Mouse (Mus musculus): ENCODE measurements around the gene Vmn1r196. TPM values are rescaled to one million over a fixed set of nuclear protein-coding genes. Genes with fewer than 3 reads are reported as not detected.
"Not testable (repeated sequence)": the region's sequence is repeated elsewhere in the genome, so short reads cannot be mapped to it uniquely, and the experiment has no call there.

Vmn1r196 gene
- not detected in 2 replicates for polyA plus RNA-seq (2015; fragmentation: Nextera tagmentation; extraction: Ambion mirVana)

- no peak within 1 kb of the TSS for H3K4me3 ChIP-seq
- H3K4me1 ChIP-seq = no peaks in the 10 kb centered on the region
- H3K9me3 ChIP-seq = no peaks in the 10 kb centered on the region
- no peak within 1 kb of the TSS for H3K27ac ChIP-seq
- H3K27me3 ChIP-seq = no peaks in the 10 kb centered on the region
- H3K9ac ChIP-seq = no peak within 1 kb of the TSS
- no peak for ATAC-seq (ENCODE audit: insufficient number of reproducible peaks, insufficient read depth, low FRiP score, low TSS enrichment, low read depth)
- 73% methylated on average over 2 of the region's 2 CpGs for WGBS
- no peaks in the 10 kb centered on the region for H3K36me3 ChIP-seq
- no peak within 1 kb of the TSS for H3K4me2 ChIP-seq
Measured at GRCm38 (mm10) chr13:22289620-22290019, at the start of gene Vmn1r196. Gene Vmn1r196 (plus strand): TSS chr13:22289920.

GRCm38 (mm10) chr13:22243915-22244314 is 45.8 kb upstream of the Vmn1r196 start, which contains the start of gene Vmn1r194:
Gene Vmn1r194 (plus strand): TSS chr13:22244215.
- no peaks in the 10 kb centered on the region for H3K9me3 ChIP-seq
- 29% methylated on average over 1 of the region's 1 CpGs for WGBS
- H3K36me3 ChIP-seq = no peaks in the 10 kb centered on the region
- H3K4me2 ChIP-seq = no peak within 1 kb of the TSS
- no peak within 1 kb of the TSS for H3K27ac ChIP-seq
- H3K4me3 ChIP-seq = no peak within 1 kb of the TSS
- H3K27me3 ChIP-seq = no peaks in the 10 kb centered on the region
- no peaks in the 10 kb centered on the region for H3K4me1 ChIP-seq
- ATAC-seq (ENCODE audit: insufficient number of reproducible peaks, insufficient read depth, low FRiP score, low TSS enrichment, low read depth) = no peak
- no peak within 1 kb of the TSS for H3K9ac ChIP-seq

- H3K9me3 ChIP-seq; H3K36me3 ChIP-seq; H3K4me2 ChIP-seq; H3K9ac ChIP-seq; H3K27me3 ChIP-seq; H3K4me1 ChIP-seq; ATAC-seq (ENCODE audit: insufficient number of reproducible peaks, insufficient read depth, low FRiP score, low TSS enrichment, low read depth); H3K4me3 ChIP-seq; H3K27ac ChIP-seq: not testable (repeated sequence)
- WGBS = 91% methylated on average over 1 of the region's 1 CpGs
Measured at GRCm38 (mm10) chr13:22270222-22270621, 19.5 kb upstream of the Vmn1r196 start, which contains the start of gene Vmn1r195. Gene Vmn1r195 (plus strand): TSS chr13:22270522.

GRCm38 (mm10) chr13:22271721-22272120 is 18.0 kb upstream of the Vmn1r196 start:
- Histone ChIP-seq H3K36me3 (no peaks in the 10 kb centered on the region), H3K9ac (no peak overlapping the region), H3K4me2 (no peak overlapping the region), H3K9me3 (no peaks in the 10 kb centered on the region), H3K4me3 (no peak overlapping the region), H3K27ac (no peak overlapping the region), H3K27me3 (no peaks in the 10 kb centered on the region), H3K4me1 (no peaks in the 10 kb centered on the region)
- WGBS = 34% methylated on average over 2 of the region's 2 CpGs
- no peak for ATAC-seq (ENCODE audit: insufficient number of reproducible peaks, insufficient read depth, low FRiP score, low TSS enrichment, low read depth)

GRCm38 (mm10) chr13:22284578-22284977 is 5.1 kb upstream of the Vmn1r196 start:
- ATAC-seq (ENCODE audit: insufficient number of reproducible peaks, insufficient read depth, low FRiP score, low TSS enrichment, low read depth) = no peak
- WGBS = 65% methylated on average over 2 of the region's 2 CpGs

GRCm38 (mm10) chr13:22308075-22308474 is 18.4 kb downstream of the Vmn1r196 start:
- ATAC-seq (ENCODE audit: insufficient number of reproducible peaks, insufficient read depth, low FRiP score, low TSS enrichment, low read depth); H3K4me2 ChIP-seq; H3K36me3 ChIP-seq; H3K9me3 ChIP-seq; H3K4me1 ChIP-seq; H3K27ac ChIP-seq; H3K4me3 ChIP-seq; H3K27me3 ChIP-seq; H3K9ac ChIP-seq: not testable (repeated sequence)
- 87% methylated on average over 5 of the region's 5 CpGs for WGBS

More at GRCm38 (mm10) chr13:22284578-22284977, 5.1 kb upstream of the Vmn1r196 start:
- no peaks in the 10 kb centered on the region for H3K9me3 ChIP-seq
- no peak overlapping the region for H3K4me2 ChIP-seq
- no peak overlapping the region for H3K27ac ChIP-seq
- no peaks in the 10 kb centered on the region for H3K36me3 ChIP-seq
- no peaks in the 10 kb centered on the region for H3K4me1 ChIP-seq
- H3K9ac ChIP-seq = no peak overlapping the region
- no peaks in the 10 kb centered on the region for H3K27me3 ChIP-seq
- H3K4me3 ChIP-seq = no peak overlapping the region

GRCm38 (mm10) chr13:22315361-22315760 is 25.6 kb downstream of the Vmn1r196 start:
- H3K4me3 ChIP-seq = no peak overlapping the region
- 70% methylated on average over 2 of the region's 2 CpGs for WGBS
- ATAC-seq (ENCODE audit: insufficient number of reproducible peaks, insufficient read depth, low FRiP score, low TSS enrichment, low read depth) = no peak
- H3K9ac ChIP-seq = no peak overlapping the region
- H3K36me3 ChIP-seq = no peaks in the 10 kb centered on the region
- H3K27ac ChIP-seq = no peak overlapping the region
- no peak overlapping the region for H3K4me2 ChIP-seq
- H3K9me3 ChIP-seq = no peaks in the 10 kb centered on the region
- no peaks in the 10 kb centered on the region for H3K27me3 ChIP-seq
- H3K4me1 ChIP-seq = no peaks in the 10 kb centered on the region

- Histone ChIP-seq H3K9me3 (no peaks in the 10 kb centered on the region), H3K36me3 (no peaks in the 10 kb centered on the region), H3K4me3 (no peak overlapping the region), H3K27me3 (no peaks in the 10 kb centered on the region), H3K27ac (no peak overlapping the region), H3K4me2 (no peak overlapping the region), H3K4me1 (no peaks in the 10 kb centered on the region), H3K9ac (no peak overlapping the region)
- WGBS = 65% methylated on average over 2 of the region's 2 CpGs
- ATAC-seq (ENCODE audit: insufficient number of reproducible peaks, insufficient read depth, low FRiP score, low TSS enrichment, low read depth) = no peak
Measured at GRCm38 (mm10) chr13:22317366-22317765, 27.6 kb downstream of the Vmn1r196 start.

GRCm38 (mm10) chr13:22320091-22320490 is 30.4 kb downstream of the Vmn1r196 start:
- Histone ChIP-seq H3K4me3 (no peak overlapping the region), H3K4me1 (no peaks in the 10 kb centered on the region), H3K9me3 (no peaks in the 10 kb centered on the region), H3K27ac (no peak overlapping the region), H3K27me3 (no peaks in the 10 kb centered on the region), H3K4me2 (no peak overlapping the region), H3K36me3 (no peaks in the 10 kb centered on the region), H3K9ac (no peak overlapping the region)
- ATAC-seq (ENCODE audit: insufficient number of reproducible peaks, insufficient read depth, low FRiP score, low TSS enrichment, low read depth) = no peak

- Histone ChIP-seq H3K4me1 (no peaks in the 10 kb centered on the region), H3K9ac (no peak within 1 kb of the TSS), H3K27ac (no peak within 1 kb of the TSS), H3K4me2 (no peak within 1 kb of the TSS), H3K4me3 (no peak within 1 kb of the TSS), H3K9me3 (no peaks in the 10 kb centered on the region), H3K36me3 (no peaks in the 10 kb centered on the region), H3K27me3 (no peaks in the 10 kb centered on the region)
- no peak for ATAC-seq (ENCODE audit: insufficient number of reproducible peaks, insufficient read depth, low FRiP score, low TSS enrichment, low read depth)
Measured at GRCm38 (mm10) chr13:22324289-22324688, 34.6 kb downstream of the Vmn1r196 start, which contains the start of gene Vmn1r197. Gene Vmn1r197 (plus strand): TSS chr13:22324589.

- ATAC-seq (ENCODE audit: insufficient number of reproducible peaks, insufficient read depth, low FRiP score, low TSS enrichment, low read depth) = no peak
- Histone ChIP-seq H3K4me3 (no peak overlapping the region), H3K9ac (no peak overlapping the region), H3K36me3 (no peaks in the 10 kb centered on the region), H3K27me3 (no peaks in the 10 kb centered on the region), H3K27ac (no peak overlapping the region), H3K4me2 (no peak overlapping the region), H3K4me1 (no peaks in the 10 kb centered on the region), H3K9me3 (no peaks in the 10 kb centered on the region)
- WGBS = 79% methylated on average over 2 of the region's 2 CpGs
Measured at GRCm38 (mm10) chr13:22333269-22333668, 43.5 kb downstream of the Vmn1r196 start.

- H3K9me3 ChIP-seq = no peaks in the 10 kb centered on the region
- no peaks in the 10 kb centered on the region for H3K4me1 ChIP-seq
- 85% methylated on average over 1 of the region's 1 CpGs for WGBS
- H3K27me3 ChIP-seq = no peaks in the 10 kb centered on the region
- H3K36me3 ChIP-seq = no peaks in the 10 kb centered on the region
- H3K9ac ChIP-seq = no peak overlapping the region
- no peak overlapping the region for H3K4me2 ChIP-seq
- no peak for ATAC-seq (ENCODE audit: insufficient number of reproducible peaks, insufficient read depth, low FRiP score, low TSS enrichment, low read depth)
- no peak overlapping the region for H3K4me3 ChIP-seq
- no peak overlapping the region for H3K27ac ChIP-seq
Measured at GRCm38 (mm10) chr13:22335565-22335964, 45.8 kb downstream of the Vmn1r196 start.

Data from embryonic facial prominence, embryonic 13.5 days (tissue).